Mouse (Mus musculus): Measurements from ENCODE around the gene Ctnnbl1. TPM values are rescaled to one million over a fixed set of nuclear protein-coding genes. Genes with fewer than 3 reads are reported as not detected.

The Ctnnbl1 gene
- polyA plus RNA-seq, 1 experiment from 2014 or later, result 50.1 TPM

DNA sequence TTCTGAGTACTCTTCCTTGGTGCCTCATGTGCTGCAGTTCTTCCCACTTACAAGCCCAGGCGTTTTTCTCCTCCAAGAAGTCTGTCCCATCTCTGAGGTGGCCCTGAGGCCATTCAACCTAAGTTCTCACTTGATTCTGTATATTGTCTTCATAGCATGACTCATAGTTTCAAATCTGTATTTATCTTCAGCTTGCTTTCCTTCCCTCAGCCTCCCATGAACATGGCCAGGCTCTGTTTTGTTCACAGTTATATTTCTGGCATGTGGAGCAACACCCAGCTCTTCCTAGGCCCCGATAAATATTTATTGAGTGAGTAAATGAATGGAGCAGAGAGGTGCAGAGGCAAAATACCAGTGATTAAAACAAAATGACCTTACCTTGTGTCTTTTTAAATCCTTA, 38.8 kb downstream of the Ctnnbl1 start:
- H3K27ac ChIP-seq (replicated peaks; ENCODE audit: low read depth, low read length), result no peak overlapping the region
- 84% methylated on average over 2 of the region's 2 CpGs for WGBS
- no peak overlapping the region for H3K9ac ChIP-seq (ENCODE audit: low read depth, low read length)
- no peak for DNase-seq (ENCODE audit: low spot score)
- peaks cover 15% of the 10 kb centered on the region; the same call in 1 of the 2 replicates for H3K36me3 ChIP-seq (ENCODE audit: control insufficient read depth, insufficient read depth, low read length)
- H3K9me3 ChIP-seq (ENCODE audit: control insufficient read depth, low read length), result no peaks in the 10 kb centered on the region
- no peak overlapping the region for H3K4me3 ChIP-seq (ENCODE audit: low read depth, low read length)
- H3K27me3 ChIP-seq (replicated peaks; ENCODE audit: control insufficient read depth, insufficient read depth, low read length), result no peaks in the 10 kb centered on the region
- H3K4me1 ChIP-seq (ENCODE audit: control insufficient read depth, insufficient read depth, low read length), result no peaks in the 10 kb centered on the region
- no peak overlapping the region for H3K4me2 ChIP-seq (ENCODE audit: low read depth, low read length)
- no peak for ATAC-seq (ENCODE audit: low read depth)

DNA sequence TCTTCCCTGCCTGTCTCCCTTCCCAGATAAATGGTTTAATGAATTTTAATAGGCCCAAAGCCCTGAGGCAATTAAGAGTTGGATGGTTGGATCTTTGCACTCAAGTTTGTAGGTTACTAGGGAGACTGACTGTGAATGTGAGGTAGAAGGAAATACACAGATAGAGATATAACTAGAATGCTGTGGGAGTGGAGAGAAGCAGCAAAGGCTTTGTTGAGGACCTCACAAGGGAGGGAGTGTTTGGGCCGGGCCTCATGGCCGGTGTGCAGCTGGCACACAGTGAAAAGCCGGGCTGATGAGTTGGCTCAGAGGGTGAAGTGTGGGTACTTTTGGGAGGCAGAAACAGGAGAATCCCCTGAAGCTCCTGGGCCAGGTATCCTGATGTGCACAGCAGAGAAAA, 43.8 kb downstream of the Ctnnbl1 start:
- no peak overlapping the region for H3K27ac ChIP-seq (replicated peaks; ENCODE audit: low read depth, low read length)
- peaks cover 30% of the 10 kb centered on the region; the same call in 1 of the 2 replicates for H3K36me3 ChIP-seq (ENCODE audit: control insufficient read depth, insufficient read depth, low read length)
- H3K9me3 ChIP-seq (ENCODE audit: control insufficient read depth, low read length), result no peaks in the 10 kb centered on the region
- WGBS, result 96% methylated on average over 3 of the region's 3 CpGs
- H3K4me1 ChIP-seq (ENCODE audit: control insufficient read depth, insufficient read depth, low read length), result no peaks in the 10 kb centered on the region
- ATAC-seq (ENCODE audit: low read depth) (no peak), DNase-seq (ENCODE audit: low spot score) (no peak)
- no peak overlapping the region for H3K9ac ChIP-seq (ENCODE audit: low read depth, low read length)
- H3K4me3 ChIP-seq (ENCODE audit: low read depth, low read length), result no peak overlapping the region
- H3K27me3 ChIP-seq (replicated peaks; ENCODE audit: control insufficient read depth, insufficient read depth, low read length), result no peaks in the 10 kb centered on the region
- H3K4me2 ChIP-seq (ENCODE audit: low read depth, low read length), result no peak overlapping the region

DNA sequence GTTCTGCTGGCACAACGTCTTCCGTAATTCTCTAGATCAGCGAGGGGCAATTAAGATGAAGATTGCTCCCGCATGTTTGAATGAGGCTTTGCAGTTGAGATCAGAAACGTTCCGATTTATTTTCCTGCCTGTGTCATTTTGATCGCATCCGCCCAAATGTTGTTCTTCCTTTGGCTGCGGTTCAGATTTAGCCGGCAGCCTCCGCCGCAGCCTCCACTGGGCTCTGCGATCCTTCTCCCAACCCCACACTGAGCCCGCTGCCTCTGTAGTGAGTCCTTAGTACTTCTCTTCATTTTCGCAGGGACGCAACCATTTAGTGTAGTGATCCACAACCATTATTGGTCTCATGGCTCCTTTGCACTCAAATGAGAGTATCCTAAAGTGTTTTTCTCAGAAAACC, 46.0 kb downstream of the Ctnnbl1 start:
- Histone ChIP-seq H3K9ac (ENCODE audit: low read depth, low read length) (no peak overlapping the region), H3K4me2 (ENCODE audit: low read depth, low read length) (no peak overlapping the region), H3K4me3 (ENCODE audit: low read depth, low read length) (no peak overlapping the region), H3K27ac (replicated peaks; ENCODE audit: low read depth, low read length) (no peak overlapping the region), H3K4me1 (ENCODE audit: control insufficient read depth, insufficient read depth, low read length) (no peaks in the 10 kb centered on the region), H3K9me3 (ENCODE audit: control insufficient read depth, low read length) (no peaks in the 10 kb centered on the region), H3K27me3 (replicated peaks; ENCODE audit: control insufficient read depth, insufficient read depth, low read length) (no peaks in the 10 kb centered on the region), H3K36me3 (ENCODE audit: control insufficient read depth, insufficient read depth, low read length) (peaks cover 22% of the 10 kb centered on the region; the same call in 1 of the 2 replicates)
- DNase-seq (ENCODE audit: low spot score), result no peak
- WGBS, result 74% methylated on average over 16 of the region's 16 CpGs
- ATAC-seq (ENCODE audit: low read depth), result no peak

DNA sequence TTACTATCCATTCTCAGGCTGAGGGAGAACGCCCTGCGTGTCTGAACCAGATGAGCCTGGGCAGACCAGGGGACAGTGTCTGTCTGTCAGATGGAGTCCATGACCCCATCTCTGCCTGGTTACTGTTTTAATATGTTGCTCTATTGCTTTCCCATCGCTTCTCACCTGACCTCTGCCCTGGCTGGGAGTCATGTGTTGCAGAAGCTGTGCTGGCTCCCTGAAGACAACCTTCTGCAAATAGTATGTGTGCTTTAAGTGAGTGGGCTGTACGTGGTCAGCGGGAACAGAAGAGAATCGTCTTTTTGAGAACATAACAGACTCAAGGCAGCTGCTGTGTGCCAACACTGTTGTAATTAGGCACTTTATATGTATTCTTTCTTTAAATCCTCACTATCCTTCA, 47.0 kb downstream of the Ctnnbl1 start:
- DNase-seq (ENCODE audit: low spot score) (no peak), ATAC-seq (ENCODE audit: low read depth) (no peak)
- Histone ChIP-seq H3K4me1 (ENCODE audit: control insufficient read depth, insufficient read depth, low read length) (no peaks in the 10 kb centered on the region), H3K27me3 (replicated peaks; ENCODE audit: control insufficient read depth, insufficient read depth, low read length) (no peaks in the 10 kb centered on the region), H3K4me3 (ENCODE audit: low read depth, low read length) (no peak overlapping the region), H3K27ac (replicated peaks; ENCODE audit: low read depth, low read length) (no peak overlapping the region), H3K9ac (ENCODE audit: low read depth, low read length) (no peak overlapping the region), H3K4me2 (ENCODE audit: low read depth, low read length) (no peak overlapping the region), H3K36me3 (ENCODE audit: control insufficient read depth, insufficient read depth, low read length) (peaks cover 19% of the 10 kb centered on the region; the same call in 1 of the 2 replicates), H3K9me3 (ENCODE audit: control insufficient read depth, low read length) (no peaks in the 10 kb centered on the region)
- 77% methylated on average over 6 of the region's 6 CpGs for WGBS

DNA sequence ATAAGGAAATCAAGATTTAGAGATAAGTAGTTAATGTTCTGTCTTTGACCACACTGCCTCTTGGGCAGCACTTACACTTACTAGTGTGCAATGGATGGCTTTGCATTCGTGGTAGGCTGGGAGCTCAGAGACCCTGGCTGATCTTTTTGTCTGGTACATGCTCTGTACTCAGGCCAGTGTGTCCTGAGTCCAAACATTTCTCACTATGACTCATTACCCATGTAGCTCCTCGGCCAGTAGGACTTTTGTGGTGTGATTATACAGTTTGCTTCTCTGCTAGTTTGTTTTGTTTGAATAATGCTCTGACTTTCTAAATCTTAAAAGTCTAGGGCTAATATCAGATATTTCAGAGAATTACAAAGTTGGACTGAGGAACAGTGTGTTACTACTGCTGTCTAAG, 47.4 kb downstream of the Ctnnbl1 start:
- ATAC-seq (ENCODE audit: low read depth) (no peak), DNase-seq (ENCODE audit: low spot score) (no peak)
- no peaks in the 10 kb centered on the region for H3K9me3 ChIP-seq (ENCODE audit: control insufficient read depth, low read length)
- H3K36me3 ChIP-seq (ENCODE audit: control insufficient read depth, insufficient read depth, low read length), result peaks cover 19% of the 10 kb centered on the region; the same call in 1 of the 2 replicates
- WGBS, result 76% methylated on average over 2 of the region's 2 CpGs
- no peaks in the 10 kb centered on the region for H3K27me3 ChIP-seq (replicated peaks; ENCODE audit: control insufficient read depth, insufficient read depth, low read length)
- no peak overlapping the region for H3K27ac ChIP-seq (replicated peaks; ENCODE audit: low read depth, low read length)
- no peak overlapping the region for H3K9ac ChIP-seq (ENCODE audit: low read depth, low read length)
- H3K4me3 ChIP-seq (ENCODE audit: low read depth, low read length), result no peak overlapping the region
- no peaks in the 10 kb centered on the region for H3K4me1 ChIP-seq (ENCODE audit: control insufficient read depth, insufficient read depth, low read length)
- H3K4me2 ChIP-seq (ENCODE audit: low read depth, low read length), result no peak overlapping the region

DNA sequence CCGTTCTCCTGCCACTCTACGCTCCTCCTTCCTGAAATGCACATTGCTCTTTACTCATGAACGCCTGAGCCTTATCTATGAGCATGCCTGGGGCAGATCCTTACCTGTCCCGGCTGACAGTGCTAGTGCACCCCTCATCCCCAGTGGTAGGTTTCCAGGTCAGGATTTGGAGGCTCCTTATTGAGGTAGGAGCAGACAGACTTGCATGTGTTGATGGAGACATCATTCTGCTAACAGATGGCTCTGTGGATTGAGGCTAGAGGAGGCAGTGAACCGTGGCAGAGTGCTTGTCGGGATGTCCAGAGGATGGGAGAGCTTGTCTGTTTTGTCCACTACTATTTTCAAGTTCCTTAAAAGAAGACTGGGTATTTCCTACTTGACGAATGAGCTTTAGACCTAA, 52.0 kb downstream of the Ctnnbl1 start:
- no peak overlapping the region for H3K4me3 ChIP-seq (ENCODE audit: low read depth, low read length)
- H3K4me1 ChIP-seq (ENCODE audit: control insufficient read depth, insufficient read depth, low read length), result no peaks in the 10 kb centered on the region
- no peaks in the 10 kb centered on the region; the same call in 1 of the 2 replicates for H3K36me3 ChIP-seq (ENCODE audit: control insufficient read depth, insufficient read depth, low read length)
- 79% methylated on average over 7 of the region's 7 CpGs for WGBS
- DNase-seq (ENCODE audit: low spot score), result no peak
- no peaks in the 10 kb centered on the region for H3K27me3 ChIP-seq (replicated peaks; ENCODE audit: control insufficient read depth, insufficient read depth, low read length)
- H3K9ac ChIP-seq (ENCODE audit: low read depth, low read length), result no peak overlapping the region
- H3K27ac ChIP-seq (replicated peaks; ENCODE audit: low read depth, low read length), result no peak overlapping the region
- no peaks in the 10 kb centered on the region for H3K9me3 ChIP-seq (ENCODE audit: control insufficient read depth, low read length)
- ATAC-seq (ENCODE audit: low read depth), result no peak
- no peak overlapping the region for H3K4me2 ChIP-seq (ENCODE audit: low read depth, low read length)

DNA sequence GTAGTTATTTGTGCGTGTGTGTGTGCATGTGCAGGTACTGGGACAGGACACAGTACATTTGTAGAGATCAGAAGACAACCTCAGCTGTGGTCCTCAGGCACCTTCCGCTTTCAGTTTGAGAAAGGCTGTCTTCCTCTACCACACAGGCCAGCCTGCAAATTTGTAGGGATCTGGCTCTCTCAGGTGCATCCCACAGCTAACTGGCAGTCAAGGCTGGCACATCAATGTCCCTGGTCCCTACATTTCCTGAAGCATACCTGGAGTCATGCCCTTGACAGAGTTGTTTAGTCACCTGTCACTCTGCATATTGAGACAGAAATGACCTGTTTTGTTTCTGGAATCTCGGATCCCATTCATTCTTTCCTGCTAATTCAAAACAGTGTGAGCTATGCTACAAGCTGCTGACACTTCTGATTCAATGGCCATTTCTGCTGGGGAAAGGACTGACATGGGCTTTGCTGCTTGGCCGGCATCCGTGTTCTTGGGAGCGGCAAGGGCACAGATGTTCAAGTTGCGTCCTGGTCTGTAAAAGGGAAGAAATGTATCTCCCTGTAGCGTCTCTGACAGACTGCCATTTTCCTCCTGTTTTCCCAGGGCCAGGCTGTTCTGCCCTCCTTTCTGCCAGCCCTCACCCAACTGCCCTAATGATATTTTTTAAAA, 53.8 kb downstream of the Ctnnbl1 start:
- Histone ChIP-seq H3K36me3 (ENCODE audit: control insufficient read depth, insufficient read depth, low read length) (no peaks in the 10 kb centered on the region; the same call in 1 of the 2 replicates), H3K27me3 (replicated peaks; ENCODE audit: control insufficient read depth, insufficient read depth, low read length) (no peaks in the 10 kb centered on the region), H3K9ac (ENCODE audit: low read depth, low read length) (no peak overlapping the region), H3K9me3 (ENCODE audit: control insufficient read depth, low read length) (no peaks in the 10 kb centered on the region), H3K4me2 (ENCODE audit: low read depth, low read length) (no peak overlapping the region), H3K4me1 (ENCODE audit: control insufficient read depth, insufficient read depth, low read length) (no peaks in the 10 kb centered on the region), H3K27ac (replicated peaks; ENCODE audit: low read depth, low read length) (no peak overlapping the region), H3K4me3 (ENCODE audit: low read depth, low read length) (no peak overlapping the region)
- DNase-seq (ENCODE audit: low spot score), result no peak
- WGBS, result 80% methylated on average over 8 of the region's 8 CpGs
- ATAC-seq (ENCODE audit: low read depth), result no peak

DNA sequence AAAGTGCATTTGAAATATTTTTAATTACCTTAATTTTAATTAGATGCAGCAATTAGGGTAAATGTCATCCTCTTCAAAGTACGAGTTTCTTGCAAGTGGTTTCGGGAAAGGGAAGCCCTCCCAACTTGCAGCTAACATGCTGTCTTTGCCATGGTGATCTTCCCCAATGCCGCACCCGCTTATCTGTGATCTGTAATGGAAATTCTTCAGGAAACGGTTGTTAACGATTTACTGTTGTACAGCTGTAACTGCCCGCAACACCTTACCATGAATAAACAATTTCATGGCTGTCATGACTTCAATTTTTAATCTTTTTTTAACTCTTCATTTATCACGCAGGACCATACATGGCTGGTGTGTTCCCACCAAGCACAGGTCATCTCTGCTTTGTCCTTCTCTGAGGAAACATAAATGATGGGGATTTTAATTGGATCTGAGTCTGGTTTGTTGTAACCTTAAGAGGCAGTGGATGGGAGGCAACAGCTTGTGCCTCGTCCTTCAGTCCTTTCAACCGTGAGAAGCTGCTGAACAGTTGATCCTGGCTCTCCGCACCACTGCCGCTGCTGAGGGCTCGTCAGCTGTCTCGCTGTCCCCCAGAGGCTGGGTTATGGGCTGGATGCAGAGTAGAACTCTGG, 54.4 kb downstream of the Ctnnbl1 start:
- Histone ChIP-seq H3K27ac (replicated peaks; ENCODE audit: low read depth, low read length) (no peak overlapping the region), H3K9ac (ENCODE audit: low read depth, low read length) (no peak overlapping the region), H3K27me3 (replicated peaks; ENCODE audit: control insufficient read depth, insufficient read depth, low read length) (no peaks in the 10 kb centered on the region), H3K36me3 (ENCODE audit: control insufficient read depth, insufficient read depth, low read length) (no peaks in the 10 kb centered on the region; the same call in 1 of the 2 replicates), H3K4me2 (ENCODE audit: low read depth, low read length) (no peak overlapping the region), H3K4me1 (ENCODE audit: control insufficient read depth, insufficient read depth, low read length) (no peaks in the 10 kb centered on the region), H3K9me3 (ENCODE audit: control insufficient read depth, low read length) (no peaks in the 10 kb centered on the region), H3K4me3 (ENCODE audit: low read depth, low read length) (no peak overlapping the region)
- whole genome bisulfite sequencing, result 66% methylated on average over 14 of the region's 14 CpGs
- no peak for ATAC-seq (ENCODE audit: low read depth)
- peak; percentile 22 for DNase-seq (ENCODE audit: low spot score)

All from embryonic facial prominence, embryonic 14.5 days (tissue).